Mouse (Mus musculus) kidney, adult 2 months (tissue): ENCODE data around the gene Yeats4. TPM values are rescaled to one million over a fixed set of nuclear protein-coding genes. Genes with fewer than 3 reads are reported as not detected.

Experiments used
- DNase-seq: peaks from one replicate; pipeline ENCODE4 v3.0.0; 2021
- H3K27ac ChIP-seq: fragments of 200-500 bp; 2 replicates; pipeline ENCODE4 v1.5.1; 2012; ENCODE audit warnings: low read depth, low read length, control low read depth, inconsistent platforms; ENCODE audit not compliant: insufficient read depth
- H3K27me3 ChIP-seq: fragments of 200-500 bp; replicated peaks from 2 replicates; pipeline ENCODE4 v1.6.1; 2012; ENCODE audit warnings: mild to moderate bottlenecking, moderate library complexity, low read length, inconsistent platforms; ENCODE audit not compliant: control insufficient read depth, insufficient read depth
- H3K36me3 ChIP-seq: fragments of 200-500 bp; 2 replicates; pipeline ENCODE4 v1.6.1; 2012; ENCODE audit warnings: mild to moderate bottlenecking, moderate library complexity, low read length, inconsistent platforms; ENCODE audit not compliant: control insufficient read depth, insufficient read depth
- H3K4me1 ChIP-seq: fragments of 200-500 bp; 2 replicates; pipeline ENCODE4 v1.6.1; 2011; ENCODE audit warnings: low read length; ENCODE audit not compliant: control insufficient read depth, insufficient read depth
- H3K4me3 ChIP-seq: fragments of 200-500 bp; 2 replicates; pipeline ENCODE4 v1.5.1; 2011; ENCODE audit warnings: mild to moderate bottlenecking, low read depth, low read length, control low read depth; ENCODE audit not compliant: insufficient read depth
- CTCF ChIP-seq: fragments of 200-500 bp; conservative IDR thresholded peaks from 2 replicates; pipeline ENCODE4 v1.5.1; 2011; ENCODE audit warnings: low read depth, mild to moderate bottlenecking, control low read depth, low read length, moderate library complexity, mixed read lengths; ENCODE audit not compliant: insufficient read depth, insufficient read length
- POLR2A ChIP-seq: fragments of 200-500 bp; IDR thresholded peaks from one replicate; pipeline ENCODE4 v1.6.1; 2011; ENCODE audit warnings: low read depth, low read length, control low read depth
- WGBS: fragments of 180-500 bp; shearing (Covaris S2); methylation state at CpG from one replicate; pipeline ENCODE4 v1.1.7; 2018; 5-methylcytosine and 5-hydroxymethylcytosine counted together
- polyA plus RNA-seq: library from polyadenylated mRNA; depleted of rRNA; stranded (reverse); fragments of >200 nt; gene quantifications from 2 replicates; pipeline ENCODE4 v1.2.3, GENCODE M21; 2012; rRNA removed

The Yeats4 gene
- polyA plus RNA-seq, 1 experiment = 21.8 TPM

GRCm38 (mm10) chr10:117181098-117181497 is 43.2 kb downstream of the Yeats4 start:
- Histone ChIP-seq H3K4me1 (no peaks in the 10 kb centered on the region; the same call in 1 of the 2 replicates), H3K4me3 (no peak overlapping the region), H3K27me3 (no peaks in the 10 kb centered on the region), H3K27ac (no peak overlapping the region), H3K36me3 (no peaks in the 10 kb centered on the region)
- no peak for DNase-seq
- TF ChIP-seq POLR2A (no peak), CTCF (no peak)
- WGBS = 41% methylated on average over 3 of the region's 3 CpGs

GRCm38 (mm10) chr10:117174645-117175044 is 49.7 kb downstream of the Yeats4 start:
- Histone ChIP-seq H3K27me3 (no peaks in the 10 kb centered on the region), H3K4me1 (no peaks in the 10 kb centered on the region), H3K27ac (no peak overlapping the region), H3K36me3 (no peaks in the 10 kb centered on the region), H3K4me3 (no peak overlapping the region)
- TF ChIP-seq CTCF = no peak
- no peak for TF ChIP-seq POLR2A
- DNase-seq = no peak
- WGBS = 77% methylated on average over 12 of the region's 12 CpGs

- Histone ChIP-seq H3K4me3 (no peak overlapping the region), H3K4me1 (no peaks in the 10 kb centered on the region), H3K36me3 (no peaks in the 10 kb centered on the region), H3K27me3 (no peaks in the 10 kb centered on the region), H3K27ac (no peak overlapping the region)
- TF ChIP-seq CTCF (no peak), POLR2A (no peak)
- DNase-seq = no peak
- WGBS = 45% methylated on average over 13 of the region's 13 CpGs
Observed at GRCm38 (mm10) chr10:117173566-117174438, 50.5 kb downstream of the Yeats4 start.

- no peak for DNase-seq
- WGBS = 95% methylated on average over 1 of the region's 1 CpGs
- Histone ChIP-seq H3K36me3 (no peaks in the 10 kb centered on the region), H3K27ac (no peak overlapping the region), H3K4me1 (no peaks in the 10 kb centered on the region), H3K27me3 (no peaks in the 10 kb centered on the region), H3K4me3 (no peak overlapping the region)
- no peak for TF ChIP-seq POLR2A
- TF ChIP-seq CTCF = no peak
Observed at GRCm38 (mm10) chr10:117173111-117173510, 51.2 kb downstream of the Yeats4 start.

GRCm38 (mm10) chr10:117172069-117172468 is 52.2 kb downstream of the Yeats4 start:
- no peak overlapping the region for H3K27ac ChIP-seq
- 47% methylated on average over 3 of the region's 3 CpGs for WGBS
- TF ChIP-seq POLR2A = no peak
- TF ChIP-seq CTCF = no peak
- DNase-seq = no peak
- no peaks in the 10 kb centered on the region for H3K27me3 ChIP-seq
- no peak overlapping the region for H3K4me3 ChIP-seq
- H3K4me1 ChIP-seq = no peaks in the 10 kb centered on the region
- no peaks in the 10 kb centered on the region for H3K36me3 ChIP-seq

GRCm38 (mm10) chr10:117166785-117167425 is 57.4 kb downstream of the Yeats4 start:
- H3K27me3 ChIP-seq = no peaks in the 10 kb centered on the region
- H3K36me3 ChIP-seq = no peaks in the 10 kb centered on the region
- no peak overlapping the region for H3K4me3 ChIP-seq
- no peaks in the 10 kb centered on the region for H3K4me1 ChIP-seq
- WGBS = 80% methylated on average over 11 of the region's 11 CpGs
- H3K27ac ChIP-seq = no peak overlapping the region
- TF ChIP-seq CTCF (no peak), POLR2A (no peak)
- no peak for DNase-seq

Other genes starting within 250 kb of the Yeats4 start
- 0.97 and 1.1 TPM in 2 replicates for gene Best3, start 238.2 kb downstream of the Yeats4 start, polyA plus RNA-seq
- gene Lrrc10, start 179.2 kb downstream of the Yeats4 start, polyA plus RNA-seq = 0.13 TPM in 1 of 2 replicates, not detected in the other
- 67.1 and 84.6 TPM in 2 replicates for gene Cct2, start 160.7 kb downstream of the Yeats4 start, polyA plus RNA-seq
- gene Frs2, start 76.0 kb downstream of the Yeats4 start, polyA plus RNA-seq = 13.0 and 13.2 TPM in 2 replicates
- gene 9530003J23Rik, start 14.2 kb upstream of the Yeats4 start, polyA plus RNA-seq = not detected in 2 replicates
- gene Lyz2, start 57.8 kb upstream of the Yeats4 start, polyA plus RNA-seq = 42.5 and 101 TPM in 2 replicates
- 1.9 and 6.2 TPM in 2 replicates for gene Lyz1, start 68.4 kb upstream of the Yeats4 start, polyA plus RNA-seq
- gene Cpsf6, start 155.5 kb upstream of the Yeats4 start, polyA plus RNA-seq = 26.9 and 30.1 TPM in 2 replicates